Mouse (Mus musculus): ENCODE results near the gene Myh9.
"Not testable (repeated sequence)": the region's sequence is repeated elsewhere in the genome, so short reads cannot be mapped to it uniquely, and the experiment has no call there.

Myh9 gene

DNA sequence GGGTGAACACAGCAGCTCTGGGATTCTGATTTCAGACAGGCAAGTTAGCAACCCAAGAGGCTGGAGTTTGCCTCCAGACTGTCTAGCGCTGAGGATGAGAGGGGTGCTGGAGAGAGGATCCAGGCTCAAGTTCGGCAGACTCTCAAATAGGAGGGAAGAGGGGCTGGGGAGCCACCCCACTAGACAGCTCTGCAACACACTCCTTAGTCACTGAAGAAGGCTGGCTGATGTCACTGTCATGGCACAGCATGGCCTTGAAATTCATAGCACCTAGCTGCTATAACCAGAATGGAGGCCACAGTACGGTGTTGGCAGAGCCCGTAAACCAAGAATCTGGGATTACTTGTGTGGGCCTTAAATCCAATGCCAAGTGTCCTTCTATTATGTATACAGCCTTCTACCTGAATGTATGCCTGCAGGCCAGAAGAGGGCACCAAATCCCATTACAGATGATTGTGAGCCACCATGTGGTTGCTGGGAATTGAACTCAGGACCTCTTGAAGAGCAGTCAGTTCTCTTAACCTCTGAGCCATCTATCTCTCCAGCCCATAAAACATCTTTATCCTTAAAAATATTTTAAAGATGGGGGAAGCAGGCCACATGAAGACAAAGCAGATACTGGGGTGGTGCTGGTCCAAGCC is 84.3 kb downstream of the Myh9 start:
- no peak for DNase-seq (ENCODE audit: low spot score in 2 of 2)

DNA sequence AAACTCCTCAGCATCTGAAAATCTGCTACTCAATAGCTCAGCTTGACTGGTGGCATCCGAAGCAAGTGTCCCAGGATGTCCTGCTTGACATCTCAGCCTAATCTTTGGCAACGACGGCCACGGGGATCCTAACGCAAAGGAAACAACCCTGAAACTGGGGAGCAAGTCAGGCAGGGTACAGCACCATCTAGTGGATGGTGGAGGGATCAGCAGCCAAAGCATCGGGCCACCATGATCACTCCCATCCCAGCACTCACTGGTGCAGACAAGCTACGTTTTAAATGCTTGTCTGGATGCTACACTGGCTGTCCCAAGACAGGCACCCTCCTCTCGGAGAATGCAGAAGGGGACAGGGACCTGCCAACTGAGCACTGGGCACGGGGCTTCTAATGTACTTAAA is 85.1 kb downstream of the Myh9 start, which contains the start of gene Apol8:
Gene Apol8, minus strand, starts transcription at position 156 of the 400 bp plus-strand sequence.
- DNase-seq (ENCODE audit: low spot score in 2 of 2) = peak in 1 of 2 experiments; percentile 63

DNA sequence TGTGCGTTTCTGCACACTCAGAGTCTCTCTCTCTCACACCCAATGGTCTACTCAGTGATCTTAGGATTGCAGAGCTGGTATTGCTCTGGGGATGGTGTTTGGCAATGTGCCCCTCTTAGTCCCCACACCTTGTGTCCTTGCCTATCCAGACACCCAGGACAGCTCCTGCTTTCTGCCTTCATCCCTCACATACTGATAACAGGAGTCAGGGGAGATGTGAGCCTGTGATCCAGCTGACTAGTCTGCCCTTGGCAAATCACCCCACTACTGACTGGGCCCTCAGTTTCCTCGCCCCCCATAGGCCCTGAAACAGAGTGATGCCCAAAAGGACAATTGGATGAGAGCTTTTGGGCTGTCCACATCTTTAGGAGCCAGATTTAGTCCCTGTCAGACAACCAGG is 85.9 kb downstream of the Myh9 start:
- DNase-seq (ENCODE audit: low spot score in 2 of 2) = no peak

DNA sequence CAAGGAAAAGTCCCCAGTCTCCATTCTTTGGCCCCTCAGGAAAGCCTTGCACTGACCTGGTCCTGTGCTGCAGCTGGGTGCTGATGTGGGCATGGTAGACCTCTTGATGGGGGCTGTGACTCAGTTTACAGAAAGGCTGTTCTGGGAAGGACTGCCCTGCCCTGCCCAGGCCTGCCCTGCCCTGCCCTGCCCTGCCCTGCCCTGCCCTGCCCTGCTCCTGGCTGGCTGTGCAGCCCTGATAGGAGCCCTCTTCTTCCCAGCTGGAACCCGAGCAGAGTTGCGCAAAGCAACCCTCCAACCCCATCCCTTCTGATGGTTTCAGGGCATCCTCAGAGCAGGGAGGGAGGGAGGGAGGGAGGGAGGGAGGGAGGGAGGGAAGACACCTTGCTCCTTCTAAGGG is 86.8 kb downstream of the Myh9 start:
- DNase-seq (ENCODE audit: low spot score in 2 of 2) = no peak

DNA sequence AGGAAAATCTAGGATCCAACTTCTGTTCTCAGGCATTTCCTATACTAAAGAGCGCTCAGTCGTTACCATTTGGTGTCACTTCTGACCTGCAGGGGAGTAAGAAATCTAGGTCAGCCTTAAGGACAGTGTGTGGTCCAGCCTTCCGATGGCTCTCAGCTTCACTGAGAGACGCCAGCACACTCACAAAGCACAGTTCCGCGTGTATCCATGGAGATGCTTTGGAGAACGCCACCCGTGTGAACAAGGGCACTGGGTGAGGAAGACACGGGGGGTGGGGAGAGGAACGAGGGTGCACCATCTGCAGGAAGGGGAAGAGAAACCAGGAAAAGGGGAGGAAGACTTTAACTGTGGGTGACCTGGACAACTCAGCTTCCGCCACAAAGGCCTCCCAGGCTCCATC is 89.5 kb downstream of the Myh9 start:
- no peak for DNase-seq (ENCODE audit: low spot score in 2 of 2)

DNA sequence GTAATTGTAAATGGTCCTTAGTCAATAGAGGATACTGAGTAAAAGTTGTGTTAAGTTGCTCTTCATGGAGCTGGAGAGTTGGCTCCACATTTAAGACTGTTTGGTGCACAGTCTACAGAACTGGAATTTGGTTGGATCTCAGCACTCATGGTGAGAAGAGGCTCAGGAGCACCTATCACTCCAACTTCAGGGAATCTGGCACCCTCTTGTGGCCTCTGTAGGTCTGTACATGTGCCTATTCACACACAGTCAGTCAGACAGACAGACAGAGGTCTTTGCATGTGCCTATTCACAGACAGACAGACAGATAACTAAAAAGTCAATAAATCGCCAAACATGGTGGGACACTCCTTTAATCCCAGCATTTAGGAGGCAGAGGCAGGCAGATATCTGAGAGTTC is 91.5 kb downstream of the Myh9 start:
- peak in 1 of 2 experiments; percentile 46 for DNase-seq (ENCODE audit: low spot score in 2 of 2)

DNA sequence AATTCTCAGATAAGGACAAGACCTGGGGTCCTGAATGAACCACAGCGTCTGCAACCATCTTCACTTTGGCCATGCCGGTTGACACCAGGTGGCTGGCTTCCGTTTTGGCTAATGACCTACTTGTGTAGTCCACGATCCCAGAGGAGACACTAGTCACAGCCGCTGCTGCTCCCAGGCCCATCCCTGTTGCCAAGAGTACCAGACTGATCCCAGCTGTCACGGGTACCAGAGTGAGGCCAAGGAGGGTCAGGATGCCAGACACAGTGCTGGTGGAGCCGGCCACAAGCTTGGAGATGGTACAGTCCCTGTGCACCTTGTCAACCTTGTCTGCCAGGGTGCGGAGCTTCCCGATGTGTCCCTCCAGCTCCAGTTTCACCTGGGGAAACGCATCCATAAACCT is 92.3 kb downstream of the Myh9 start:
- no peak for DNase-seq (ENCODE audit: low spot score in 2 of 2)

DNA sequence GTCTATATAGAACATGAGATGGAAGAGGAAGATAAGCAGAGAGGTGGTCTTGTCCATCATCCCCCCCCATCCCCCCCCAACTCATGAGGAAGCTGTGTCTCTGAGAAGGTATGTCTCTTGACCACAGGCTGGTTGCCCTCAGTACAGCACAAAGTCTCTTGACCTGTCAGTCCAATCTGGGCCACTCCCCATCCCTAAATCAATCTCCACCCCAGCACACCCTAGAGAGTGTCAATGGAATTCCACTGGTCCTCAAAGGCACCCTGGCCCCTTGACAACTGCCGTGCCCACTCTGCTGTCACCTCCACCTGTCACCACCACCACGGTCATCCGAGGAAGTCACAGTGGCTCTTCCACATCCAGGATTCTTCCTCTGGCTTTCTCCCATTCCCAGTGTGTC is 93.6 kb downstream of the Myh9 start:
- no peak for DNase-seq (ENCODE audit: low spot score in 2 of 2)

DNA sequence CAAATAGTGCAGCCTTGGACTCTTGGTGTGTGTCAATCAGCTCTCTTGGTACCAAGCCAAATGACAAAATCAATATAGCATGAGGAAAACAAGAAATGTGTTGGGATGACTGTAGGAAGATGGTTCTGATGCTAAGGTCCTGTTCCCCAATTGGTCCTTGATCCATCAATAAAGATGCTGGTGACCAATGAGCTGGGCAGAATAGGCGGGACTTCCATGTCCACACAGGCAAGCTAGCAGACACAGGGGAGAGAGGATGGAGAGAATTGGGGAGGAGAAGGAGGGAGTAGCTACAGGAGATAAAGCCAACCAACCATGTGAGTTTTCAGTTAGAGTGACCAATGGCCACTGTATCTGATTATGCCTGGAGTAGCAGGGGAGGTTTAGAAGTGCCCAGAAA is 95.6 kb downstream of the Myh9 start:
- no peak for DNase-seq (ENCODE audit: low spot score in 2 of 2)

DNA sequence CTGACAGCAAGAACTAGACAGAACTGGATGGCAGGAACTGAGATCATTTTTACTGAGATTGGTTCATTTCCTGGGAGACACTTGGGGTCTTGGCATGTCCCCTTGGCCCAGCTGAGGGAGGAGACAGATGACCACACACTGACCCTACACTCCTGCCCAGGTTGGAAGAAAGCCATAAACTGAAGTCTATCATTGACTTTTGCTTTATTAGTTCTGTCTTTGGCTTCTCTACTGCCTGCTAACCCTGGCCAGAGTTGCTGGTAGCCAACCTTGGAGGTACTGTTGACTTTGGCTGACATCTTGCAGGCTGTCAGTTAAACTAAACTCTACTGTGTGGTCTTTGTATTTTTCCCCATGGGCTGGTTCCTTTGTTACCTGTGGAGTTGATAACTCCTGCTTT is 96.9 kb downstream of the Myh9 start:
- DNase-seq (ENCODE audit: low spot score in 2 of 2) = no peak

DNA sequence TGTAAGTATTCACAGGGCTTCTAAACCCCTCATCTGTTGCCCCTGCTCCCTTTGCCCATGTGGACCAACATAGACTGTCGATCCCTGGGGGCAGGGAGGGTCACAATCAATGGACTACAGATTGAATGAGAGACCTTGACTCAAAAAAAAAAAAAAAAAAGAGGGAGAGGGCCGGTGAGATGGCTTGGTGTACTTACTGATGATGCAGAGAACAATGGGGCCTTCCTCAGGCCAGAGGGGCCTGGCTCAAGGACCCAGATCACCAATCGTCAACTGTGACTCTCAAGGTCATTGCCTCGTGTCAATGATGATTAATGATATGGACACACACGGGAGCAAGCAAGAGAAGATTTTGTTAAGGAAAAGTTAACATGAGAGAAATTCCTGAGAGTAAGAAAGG is 97.3 kb downstream of the Myh9 start:
- no peak for DNase-seq (ENCODE audit: low spot score in 2 of 2)

DNA sequence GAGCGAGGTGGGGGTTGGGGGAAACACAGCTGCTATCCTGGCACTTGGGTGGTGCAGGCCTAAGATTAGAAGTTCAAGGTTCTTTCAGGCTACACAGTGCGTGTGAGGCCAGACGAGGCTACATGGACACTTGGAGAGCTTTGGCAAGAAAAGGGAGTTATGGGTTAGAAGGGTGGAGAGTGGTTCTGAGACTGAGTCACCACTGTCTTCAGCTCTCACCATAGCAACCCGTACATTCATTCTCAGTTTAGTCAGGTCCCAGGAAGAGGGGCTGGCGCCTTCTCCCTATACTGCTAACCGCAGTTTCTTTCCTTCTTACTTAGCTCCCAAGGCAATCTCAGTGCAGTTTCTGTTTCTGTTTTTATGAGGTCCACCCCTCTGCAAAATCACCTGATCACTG is 100.4 kb downstream of the Myh9 start:
- not testable (repeated sequence) for DNase-seq (ENCODE audit: low spot score in 2 of 2)

DNA sequence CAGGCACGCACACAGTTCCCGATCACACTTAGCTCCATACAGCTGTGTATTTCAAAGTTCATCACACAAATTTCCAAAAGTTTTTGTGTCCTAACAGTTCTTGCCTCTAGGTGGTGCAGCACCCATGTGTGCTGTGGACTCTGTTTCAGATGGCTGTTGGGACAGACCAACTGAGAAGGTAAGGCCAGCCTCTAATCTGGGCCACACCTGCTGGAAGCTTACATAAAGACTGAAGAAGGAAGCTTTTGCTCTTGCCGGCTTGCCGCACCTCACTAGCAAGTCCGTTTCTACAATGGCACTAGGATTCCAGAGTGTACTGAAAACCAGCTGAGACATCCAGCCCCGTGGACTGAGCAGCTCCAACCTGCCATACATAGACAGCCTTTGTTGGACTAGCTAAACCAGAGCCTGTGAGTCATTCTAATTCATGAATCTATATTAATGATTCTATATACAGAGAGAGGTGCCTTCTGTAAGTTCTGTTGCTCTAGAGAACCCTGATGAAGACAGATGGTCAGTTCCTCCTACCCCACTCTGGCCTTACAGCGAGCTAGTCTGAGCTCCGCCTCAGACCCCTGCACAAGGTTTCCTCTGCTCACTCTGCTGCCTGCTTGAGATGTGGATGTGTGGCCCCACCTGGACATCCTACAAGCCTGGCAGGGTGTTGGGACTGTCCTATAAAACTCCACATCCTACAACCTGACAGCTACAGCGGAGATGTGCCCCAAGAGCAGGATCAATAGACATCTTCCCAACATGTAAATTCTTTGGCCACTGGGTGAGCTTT is 101.3 kb downstream of the Myh9 start:
- no peak for DNase-seq (ENCODE audit: low spot score in 2 of 2)

DNA sequence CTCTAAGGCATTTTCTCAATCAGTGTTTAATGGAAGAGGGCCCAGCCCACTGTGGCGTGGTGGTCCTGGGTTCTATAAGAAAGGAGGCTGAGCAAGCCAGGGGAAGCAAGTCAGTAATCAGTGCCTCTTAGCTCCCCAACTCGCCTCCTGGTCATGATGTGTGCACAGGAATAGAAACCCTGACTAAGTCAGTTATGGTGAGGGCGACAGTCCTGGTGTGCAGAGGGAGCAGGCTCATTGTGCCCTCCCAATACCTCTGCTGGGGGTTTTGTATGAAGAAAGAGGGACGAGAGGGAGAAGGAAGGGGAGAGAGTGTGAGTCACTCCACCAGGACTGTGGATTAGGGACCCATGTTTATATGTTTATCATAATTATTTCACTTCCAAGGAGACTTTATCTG is 108.1 kb downstream of the Myh9 start:
- DNase-seq (ENCODE audit: low spot score in 2 of 2) = not testable (repeated sequence)

DNA sequence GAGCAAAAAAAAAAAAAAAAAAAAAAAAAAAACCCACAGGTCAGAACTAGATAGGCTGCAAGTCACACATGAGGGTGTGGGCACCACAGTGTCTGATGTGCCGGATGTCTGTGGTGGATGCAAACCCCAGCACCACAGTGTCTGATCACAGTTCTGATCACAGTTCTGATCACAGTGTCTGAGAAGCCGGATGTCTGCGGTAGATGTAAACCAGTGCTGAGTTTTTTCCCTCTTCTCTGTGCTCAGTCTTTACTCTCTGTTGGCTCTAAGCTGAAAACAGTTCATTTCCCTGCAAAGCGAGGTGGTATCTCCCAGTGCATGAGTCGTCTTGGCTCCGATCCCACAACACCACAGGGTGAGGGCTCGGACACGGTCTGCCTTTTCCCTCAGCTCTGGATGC is 108.6 kb downstream of the Myh9 start:
- DNase-seq (ENCODE audit: low spot score in 2 of 2) = peak in 1 of 2 experiments; percentile 28

DNA sequence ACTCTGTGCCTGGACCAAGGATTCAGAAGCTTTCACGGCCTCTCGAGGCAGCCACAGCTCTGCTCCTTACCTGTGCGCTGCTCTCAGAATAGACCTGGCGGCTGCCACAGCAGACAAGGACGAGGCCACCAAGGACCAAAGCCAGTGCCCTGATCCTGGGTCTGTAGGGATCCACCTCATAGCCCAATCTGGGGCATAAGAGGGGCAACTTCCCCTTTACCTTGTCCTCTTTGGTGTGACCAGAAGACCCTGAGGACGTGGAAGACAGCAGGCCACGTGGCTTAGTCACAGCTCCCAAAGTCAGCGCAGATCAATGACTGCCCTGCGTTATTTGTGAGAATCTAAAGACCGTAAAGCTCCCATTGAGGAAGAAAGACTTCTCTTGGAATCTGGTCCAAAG is 109.1 kb downstream of the Myh9 start:
- DNase-seq (ENCODE audit: low spot score in 2 of 2) = not testable (repeated sequence)

DNA sequence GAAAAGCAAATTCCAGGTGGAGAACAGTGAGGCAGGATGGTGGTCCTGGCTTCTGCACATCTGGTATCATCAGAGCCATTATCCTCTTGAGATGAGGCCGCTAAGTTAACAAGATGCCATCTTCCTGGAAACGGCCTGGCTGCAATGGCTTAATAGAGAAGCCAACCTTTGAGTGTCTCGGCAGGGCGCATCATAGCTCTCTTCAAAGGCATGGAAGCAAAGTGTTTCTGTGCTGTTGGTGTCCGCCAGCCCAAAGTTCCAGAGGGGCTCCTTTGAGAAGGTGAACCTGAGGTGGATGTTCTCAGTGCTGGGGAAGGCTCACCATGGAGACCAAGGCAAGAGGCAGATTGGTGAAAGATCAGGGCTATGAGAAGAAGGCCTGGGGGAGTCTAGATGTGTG is 110.4 kb downstream of the Myh9 start:
- DNase-seq (ENCODE audit: low spot score in 2 of 2) = no peak

DNA sequence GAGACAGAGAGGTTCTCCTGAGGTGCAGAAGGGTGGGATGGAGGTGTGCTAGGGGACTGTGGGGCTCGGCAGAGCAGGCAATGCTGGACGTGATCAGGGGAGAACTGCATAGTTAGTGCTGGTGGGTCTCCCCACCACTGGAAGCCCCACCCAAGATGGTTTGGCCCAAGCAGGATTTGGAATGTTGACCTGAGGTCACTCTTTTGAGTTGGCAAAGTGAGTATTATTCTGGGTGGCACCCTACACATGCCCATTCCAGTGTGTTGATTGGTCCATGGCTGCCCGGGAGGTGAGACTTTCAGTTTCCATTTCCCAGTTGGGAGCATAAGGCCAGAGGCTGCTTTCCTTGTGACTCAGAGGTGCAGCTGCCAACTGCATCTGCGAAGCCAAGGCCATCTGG is 113.2 kb downstream of the Myh9 start, which contains the start of gene Apol9b:
Gene Apol9b, plus strand, starts transcription at position 301 of the 400 bp plus-strand sequence.
- not testable (repeated sequence) for DNase-seq (ENCODE audit: low spot score in 2 of 2)

DNA sequence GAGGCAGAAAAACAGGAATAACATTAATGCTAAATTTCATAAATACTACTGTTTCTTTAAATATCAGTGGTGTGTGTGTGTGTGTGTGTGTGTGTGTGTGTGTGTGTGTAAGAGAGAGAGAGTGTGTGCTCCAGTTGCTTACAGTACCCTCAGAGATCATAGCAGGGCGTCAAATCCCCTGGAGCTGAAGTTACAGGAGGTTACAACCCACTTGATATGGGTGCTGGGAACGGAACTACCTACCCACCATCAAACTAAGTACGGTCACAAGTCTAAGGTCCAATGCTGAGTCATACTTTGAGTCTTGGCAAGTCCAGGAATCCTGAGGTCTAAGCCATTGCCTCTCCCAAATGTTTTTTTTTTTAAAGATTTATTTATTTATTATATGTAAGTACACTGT is 114.2 kb downstream of the Myh9 start:
- DNase-seq (ENCODE audit: low spot score in 2 of 2) = not testable (repeated sequence)

DNA sequence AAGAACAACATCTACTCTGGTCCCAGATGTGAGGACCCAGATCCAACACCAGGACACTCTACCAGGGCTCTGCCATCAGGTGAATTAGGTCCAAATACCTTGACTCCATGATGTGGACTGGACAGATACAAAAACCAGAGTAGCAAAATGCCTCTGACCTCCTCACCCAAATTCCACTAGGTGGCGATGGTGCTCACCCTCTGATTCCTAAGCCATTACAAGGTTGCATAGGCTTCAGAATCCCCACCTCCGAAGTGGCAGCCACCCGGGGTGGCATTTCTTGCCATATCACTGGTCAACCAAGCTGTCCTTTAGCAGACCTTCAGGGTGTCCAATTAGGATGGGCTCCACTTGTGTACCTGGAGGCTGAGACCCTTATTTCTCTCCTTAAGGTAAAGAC is 114.8 kb downstream of the Myh9 start:
- not testable (repeated sequence) for DNase-seq (ENCODE audit: low spot score in 2 of 2)

DNA sequence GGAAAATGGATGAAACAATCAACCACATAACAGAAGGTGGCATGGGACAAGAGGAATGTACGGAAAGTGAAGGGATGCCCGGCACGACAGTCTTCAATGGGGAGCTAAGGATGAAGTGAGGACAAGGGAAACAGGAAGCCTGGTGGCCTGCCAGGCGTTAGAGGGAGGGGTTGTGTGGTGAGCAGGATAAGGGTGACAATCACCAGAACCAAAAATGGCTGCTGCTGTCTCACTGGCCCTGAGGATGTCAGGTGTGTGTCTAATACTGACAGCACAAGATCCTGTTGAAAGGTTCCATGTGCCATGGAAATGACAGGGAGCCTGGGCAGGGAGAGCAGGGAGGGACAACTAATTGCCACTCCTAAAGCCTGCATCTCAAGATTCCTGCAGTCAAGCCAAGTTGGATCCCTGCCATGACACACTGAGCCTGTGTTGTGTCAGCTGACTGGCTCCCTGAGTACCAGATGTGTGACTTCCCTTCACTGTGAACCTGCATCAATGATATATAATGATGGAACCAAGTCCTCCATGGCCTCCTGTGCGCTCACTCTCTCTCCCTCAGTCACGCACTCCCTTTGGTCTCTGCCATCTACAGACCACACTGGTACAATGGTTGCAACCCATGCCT is 116.5 kb downstream of the Myh9 start:
- DNase-seq (ENCODE audit: low spot score in 2 of 2) = not testable (repeated sequence)

DNA sequence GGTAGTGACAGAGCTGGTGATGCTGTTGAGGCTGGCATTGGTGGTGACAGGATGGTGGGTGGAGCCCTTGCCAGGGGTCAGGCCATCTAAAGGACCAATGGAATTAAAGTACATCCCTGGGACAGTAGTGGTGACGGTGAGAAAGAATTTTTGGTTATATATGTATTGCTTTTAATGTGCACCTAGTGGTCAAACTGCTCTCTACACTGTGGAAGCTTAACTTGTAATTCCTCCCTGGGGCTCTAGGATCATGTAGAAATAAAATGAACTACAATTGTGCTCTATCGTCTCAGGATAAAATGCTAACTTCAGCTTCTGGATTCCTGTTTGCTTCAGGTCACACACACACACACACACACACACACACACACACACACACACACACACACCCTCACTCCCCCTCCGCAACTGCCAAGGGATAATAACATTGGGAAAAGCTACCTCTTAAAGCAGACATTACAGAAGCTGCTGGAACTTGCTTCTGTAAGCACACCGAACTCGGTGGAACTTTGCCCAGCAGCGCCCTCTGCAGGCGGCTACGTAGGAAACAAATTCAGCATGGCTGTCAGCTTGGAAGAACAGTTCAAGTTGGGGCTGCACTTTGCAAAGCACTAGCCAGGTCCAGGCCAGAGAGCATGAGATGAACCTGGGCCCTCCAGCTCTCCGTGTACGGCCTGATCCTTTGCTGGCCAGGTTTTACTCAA is 117.6 kb downstream of the Myh9 start:
- DNase-seq (ENCODE audit: low spot score in 2 of 2) = not testable (repeated sequence)
